Mouse (Mus musculus): ENCODE results near the gene Zkscan17. TPM values are rescaled to one million over a fixed set of nuclear protein-coding genes. Genes with fewer than 3 reads are reported as not detected.

The Zkscan17 gene
- polyA plus RNA-seq, 2 experiments = 2.3 to 3.4 TPM

GRCm38 (mm10) chr11:59456346-59456745, 70.2 kb downstream of the Zkscan17 start:
- Histone ChIP-seq H3K9ac (replicated peaks) (no peak overlapping the region), H3K4me3 (ENCODE audit: insufficient read depth in 1 of 2, low read depth in 2 of 2, low read length in 2 of 2) (no peak overlapping the region), H3K9me3 (ENCODE audit: control insufficient read depth, low read length) (no peaks in the 10 kb centered on the region), H3K27ac (no peak overlapping the region), H3K4me1 (replicated peaks; ENCODE audit: control insufficient read depth in 2 of 2, insufficient read depth in 2 of 2, low read length in 1 of 2) (peaks cover 0 to 2% of the 10 kb centered on the region in 2 experiments; a peak in 1 of 4 replicates), H3K36me3 (replicated peaks; ENCODE audit: control insufficient read depth, insufficient read depth, low read depth) (peaks cover 18% of the 10 kb centered on the region), H3K4me2 (ENCODE audit: low read depth) (no peak overlapping the region), H3K27me3 (ENCODE audit: control insufficient read depth, insufficient read depth, low read length) (no peaks in the 10 kb centered on the region)
- DNase-seq (ENCODE audit: low read depth in 3 of 3, low spot score in 3 of 3) (no peak), ATAC-seq (ENCODE audit: insufficient read depth) (no peak)
- 77% methylated on average over 2 of the region's 2 CpGs for WGBS (ENCODE audit: insufficient replicate concordance)
- no peak for TF ChIP-seq EP300 (IDR thresholded peaks at IDR 0.05; ENCODE audit: low read depth)
- TF ChIP-seq CTCF (IDR thresholded peaks at IDR 0.05; ENCODE audit: low read depth) = no peak

GRCm38 (mm10) chr11:59451086-59451485, 75.5 kb downstream of the Zkscan17 start, which contains the start of gene Snap47:
Snap47 (minus strand) TSS chr11:59451186.
- WGBS (ENCODE audit: insufficient replicate concordance) = 81% methylated on average over 4 of the region's 4 CpGs
- Histone ChIP-seq H3K9me3 (ENCODE audit: control insufficient read depth, low read length) (no peaks in the 10 kb centered on the region), H3K27me3 (ENCODE audit: control insufficient read depth, insufficient read depth, low read length) (no peaks in the 10 kb centered on the region), H3K27ac (peak within 1 kb of the TSS; percentile 18), H3K36me3 (replicated peaks; ENCODE audit: control insufficient read depth, insufficient read depth, low read depth) (peaks cover 16% of the 10 kb centered on the region), H3K9ac (replicated peaks) (peak within 1 kb of the TSS; percentile 86), H3K4me1 (replicated peaks; ENCODE audit: control insufficient read depth in 2 of 2, insufficient read depth in 2 of 2, low read length in 1 of 2) (peaks cover 5 to 17% of the 10 kb centered on the region in 2 experiments), H3K4me3 (ENCODE audit: insufficient read depth in 1 of 2, low read depth in 2 of 2, low read length in 2 of 2) (peak within 1 kb of the TSS; percentile 76 to 83), H3K4me2 (ENCODE audit: low read depth) (peak within 1 kb of the TSS; percentile 87)
- ATAC-seq (ENCODE audit: insufficient read depth) (no peak), DNase-seq (ENCODE audit: low read depth in 3 of 3, low spot score in 3 of 3) (no peak)
- no peak for TF ChIP-seq CTCF (IDR thresholded peaks at IDR 0.05; ENCODE audit: low read depth)
- no peak for TF ChIP-seq EP300 (IDR thresholded peaks at IDR 0.05; ENCODE audit: low read depth)

- TF ChIP-seq EP300 (IDR thresholded peaks at IDR 0.05; ENCODE audit: low read depth) = no peak
- peak; percentile 51; the same call in 1 of the 2 replicates for TF ChIP-seq CTCF (IDR thresholded peaks at IDR 0.05; ENCODE audit: low read depth)
- DNase-seq (ENCODE audit: low read depth in 3 of 3, low spot score in 3 of 3) = peak in 1 of 3 experiments; percentile 22
- Histone ChIP-seq H3K9ac (replicated peaks) (peak overlapping the region; percentile 86), H3K27ac (peak overlapping the region; percentile 18), H3K4me3 (ENCODE audit: insufficient read depth in 1 of 2, low read depth in 2 of 2, low read length in 2 of 2) (peak overlapping the region; percentile 76 to 83), H3K27me3 (ENCODE audit: control insufficient read depth, insufficient read depth, low read length) (no peaks in the 10 kb centered on the region), H3K36me3 (replicated peaks; ENCODE audit: control insufficient read depth, insufficient read depth, low read depth) (peaks cover 12% of the 10 kb centered on the region), H3K4me2 (ENCODE audit: low read depth) (peak overlapping the region; percentile 87), H3K4me1 (replicated peaks; ENCODE audit: control insufficient read depth in 2 of 2, insufficient read depth in 2 of 2, low read length in 1 of 2) (peaks cover 5 to 17% of the 10 kb centered on the region in 2 experiments), H3K9me3 (ENCODE audit: control insufficient read depth, low read length) (no peaks in the 10 kb centered on the region)
- peak; percentile 71 for ATAC-seq (ENCODE audit: insufficient read depth)
- WGBS (ENCODE audit: insufficient replicate concordance) = under 1% methylated on average over 38 of the region's 38 CpGs
Measured at GRCm38 (mm10) chr11:59450230-59450771, 76.2 kb downstream of the Zkscan17 start.

- peak; percentile 92 for ATAC-seq (ENCODE audit: insufficient read depth)
- 0% methylated on average over 36 of the region's 40 CpGs for WGBS (ENCODE audit: insufficient replicate concordance)
Measured at GRCm38 (mm10) chr11:59449741-59450229, 76.8 kb downstream of the Zkscan17 start, which contains the start of gene Jmjd4. Jmjd4 (plus strand) TSS chr11:59450045.

GRCm38 (mm10) chr11:59443102-59443501, 83.4 kb downstream of the Zkscan17 start:
- DNase-seq (ENCODE audit: low read depth in 3 of 3, low spot score in 3 of 3) (no peak), ATAC-seq (ENCODE audit: insufficient read depth) (no peak)
- Histone ChIP-seq H3K4me2 (ENCODE audit: low read depth) (no peak overlapping the region), H3K9ac (replicated peaks) (no peak overlapping the region), H3K4me3 (ENCODE audit: insufficient read depth in 1 of 2, low read depth in 2 of 2, low read length in 2 of 2) (no peak overlapping the region), H3K4me1 (replicated peaks; ENCODE audit: control insufficient read depth in 2 of 2, insufficient read depth in 2 of 2, low read length in 1 of 2) (no peaks in the 10 kb centered on the region), H3K36me3 (replicated peaks; ENCODE audit: control insufficient read depth, insufficient read depth, low read depth) (no peaks in the 10 kb centered on the region), H3K27ac (no peak overlapping the region), H3K27me3 (ENCODE audit: control insufficient read depth, insufficient read depth, low read length) (no peaks in the 10 kb centered on the region), H3K9me3 (ENCODE audit: control insufficient read depth, low read length) (no peaks in the 10 kb centered on the region)
- peak; percentile 42 for TF ChIP-seq CTCF (IDR thresholded peaks at IDR 0.05; ENCODE audit: low read depth)
- no peak for TF ChIP-seq EP300 (IDR thresholded peaks at IDR 0.05; ENCODE audit: low read depth)

More at GRCm38 (mm10) chr11:59449741-59450229, 76.8 kb downstream of the Zkscan17 start, which contains the start of gene Jmjd4:
- Histone ChIP-seq H3K9me3 (ENCODE audit: control insufficient read depth, low read length) (no peaks in the 10 kb centered on the region), H3K4me3 (ENCODE audit: insufficient read depth in 1 of 2, low read depth in 2 of 2, low read length in 2 of 2) (peak within 1 kb of the TSS; percentile 76 to 83), H3K4me1 (replicated peaks; ENCODE audit: control insufficient read depth in 2 of 2, insufficient read depth in 2 of 2, low read length in 1 of 2) (peaks cover 5 to 17% of the 10 kb centered on the region in 2 experiments), H3K36me3 (replicated peaks; ENCODE audit: control insufficient read depth, insufficient read depth, low read depth) (peaks cover 6% of the 10 kb centered on the region), H3K4me2 (ENCODE audit: low read depth) (peak within 1 kb of the TSS; percentile 87), H3K27me3 (ENCODE audit: control insufficient read depth, insufficient read depth, low read length) (no peaks in the 10 kb centered on the region), H3K9ac (replicated peaks) (peak within 1 kb of the TSS; percentile 86), H3K27ac (peak within 1 kb of the TSS; percentile 18)
- DNase-seq (ENCODE audit: low read depth in 3 of 3, low spot score in 3 of 3) = peak; percentile 72 to 74 (median 73)
- no peak for TF ChIP-seq CTCF (IDR thresholded peaks at IDR 0.05; ENCODE audit: low read depth)
- no peak for TF ChIP-seq EP300 (IDR thresholded peaks at IDR 0.05; ENCODE audit: low read depth)

Measured in liver, embryonic 14.5 days (tissue).